Mouse (Mus musculus) embryonic facial prominence, embryonic 12.5 days (tissue): ENCODE measurements around the gene Calcoco2. TPM values are rescaled to one million over a fixed set of nuclear protein-coding genes. Genes with fewer than 3 reads are reported as not detected.

Experiments used
- ATAC-seq: fragments of 200-750 bp; cut with Nextera tagmentation; 2 replicates; pipeline ENCODE4 v1.8.0; 2017; ENCODE audit not compliant: insufficient number of reproducible peaks, insufficient read depth, low FRiP score, low TSS enrichment
- H3K27ac ChIP-seq: fragments of 300-500 bp; sonication (generic); 2 replicates; pipeline ENCODE4 v1.5.1; 2016; ENCODE audit warnings: mild to moderate bottlenecking
- H3K27me3 ChIP-seq: fragments of 300-500 bp; sonication (generic); 2 replicates; pipeline ENCODE4 v1.6.1; 2016; ENCODE audit warnings: mild to moderate bottlenecking, moderate library complexity
- H3K36me3 ChIP-seq: fragments of 300-500 bp; sonication (generic); 2 replicates; pipeline ENCODE4 v1.6.1; 2016; ENCODE audit warnings: mild to moderate bottlenecking
- H3K4me1 ChIP-seq: fragments of 300-500 bp; sonication (generic); 2 replicates; pipeline ENCODE4 v1.6.1; 2016
- H3K4me2 ChIP-seq: fragments of 300-500 bp; sonication (generic); replicated peaks from 2 replicates; pipeline ENCODE4 v1.6.1; 2016; ENCODE audit warnings: mild to moderate bottlenecking, moderate library complexity
- H3K4me3 ChIP-seq: fragments of 300-500 bp; sonication (generic); 2 replicates; pipeline ENCODE4 v1.5.1; 2016; ENCODE audit warnings: mild to moderate bottlenecking
- H3K9ac ChIP-seq: fragments of 300-500 bp; sonication (generic); 2 replicates; pipeline ENCODE4 v1.6.1; 2016; ENCODE audit warnings: mild to moderate bottlenecking, moderate library complexity
- H3K9me3 ChIP-seq: fragments of 300-500 bp; sonication (generic); 2 replicates; pipeline ENCODE4 v1.6.1; 2016; ENCODE audit warnings: mild to moderate bottlenecking, moderate library complexity
- WGBS: fragments of 180-500 bp; shearing (Covaris S2); methylation state at CpG from one replicate; pipeline ENCODE4 v1.1.7; 2016; 5-methylcytosine and 5-hydroxymethylcytosine counted together
- polyA plus RNA-seq: library from polyadenylated mRNA; unstranded; fragments of >200 nt; fragmentation: Nextera tagmentation; extraction: Ambion mirVana; gene quantifications from 2 replicates; pipeline ENCODE4 v1.2.1, GENCODE M21; 2016

Gene Calcoco2
- polyA plus RNA-seq, 1 experiment from 2014 or later: not detected

GRCm38 (mm10) chr11:96076221-96077105 is 35.3 kb downstream of the Calcoco2 start:
- Histone ChIP-seq H3K4me1 (peaks cover 12% of the 10 kb centered on the region), H3K9ac (no peak overlapping the region), H3K9me3 (no peaks in the 10 kb centered on the region), H3K4me2 (peak overlapping the region; percentile 47), H3K4me3 (peak overlapping the region; percentile 85), H3K27ac (0 out of 2 replicates have a peak overlapping the region, but pooled peaks have one; percentile 50), H3K36me3 (peaks cover 12% of the 10 kb centered on the region), H3K27me3 (no peaks in the 10 kb centered on the region)
- ATAC-seq: no peak
- 64% methylated on average over 13 of the region's 13 CpGs for WGBS

DNA sequence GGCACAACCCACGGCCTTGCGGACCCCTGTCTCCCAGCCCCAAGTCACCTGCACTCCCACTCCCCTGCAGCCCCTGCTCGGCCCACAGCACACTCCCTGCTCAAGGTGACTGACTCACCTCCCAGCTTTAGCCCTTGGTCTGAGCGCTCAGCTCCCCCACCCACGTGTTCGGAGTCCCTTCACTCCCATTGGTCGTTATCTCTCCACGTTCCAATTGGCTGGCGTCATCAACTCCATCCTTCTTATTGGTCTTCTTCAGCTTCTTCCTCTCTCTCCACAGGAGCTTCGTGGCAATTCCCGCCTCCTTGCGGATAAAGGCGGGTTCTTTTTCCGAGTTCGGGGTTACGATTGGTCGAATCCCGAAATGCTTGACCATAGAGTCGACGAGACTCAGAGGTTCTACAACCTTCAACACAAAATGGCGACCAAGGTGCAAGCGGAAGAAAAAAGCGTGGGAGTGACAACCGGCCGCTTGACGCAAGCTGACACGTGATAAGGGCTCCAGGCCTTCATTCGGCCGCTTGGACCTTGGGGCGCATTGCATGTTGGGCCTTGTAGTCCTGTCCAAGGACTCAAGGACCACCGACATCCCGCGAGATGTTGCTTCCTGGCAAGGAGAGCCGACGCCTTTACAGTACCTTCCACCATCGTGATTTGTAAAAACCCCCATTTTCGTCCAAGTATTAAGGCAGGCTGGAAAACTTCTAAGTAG is 36.1 kb downstream of the Calcoco2 start, which contains the start of gene Atp5g1:
Gene Atp5g1, minus strand, starts transcription at position 162 of the 712 bp plus-strand sequence.
- peak; percentile 96 for ATAC-seq

DNA sequence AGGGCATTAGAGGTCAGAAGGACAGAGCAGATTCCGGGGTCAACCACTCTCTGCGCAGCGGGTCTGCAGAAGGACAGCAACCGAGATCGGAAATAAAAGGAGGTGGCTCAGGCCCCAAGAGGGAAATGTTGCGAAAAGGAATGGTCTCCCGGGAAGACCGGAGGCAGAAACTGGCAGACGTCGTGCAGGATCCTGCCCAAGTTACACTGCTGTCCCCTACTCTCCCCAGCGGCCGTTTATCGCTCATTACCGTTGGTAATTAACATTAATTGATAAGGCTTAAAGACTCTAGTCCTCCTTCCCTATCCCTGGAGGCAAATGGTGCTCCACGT is 36.6 kb downstream of the Calcoco2 start:
- no peak for ATAC-seq
- no peaks in the 10 kb centered on the region for H3K9me3 ChIP-seq
- H3K27me3 ChIP-seq: no peaks in the 10 kb centered on the region
- peaks cover 25% of the 10 kb centered on the region for H3K36me3 ChIP-seq
- 0 out of 2 replicates have a peak overlapping the region, but pooled peaks have one; percentile 37 for H3K27ac ChIP-seq
- H3K4me3 ChIP-seq: peak overlapping the region; percentile 85
- under 1% methylated on average over 15 of the region's 15 CpGs for WGBS
- peaks cover 12% of the 10 kb centered on the region for H3K4me1 ChIP-seq
- peak overlapping the region; percentile 85 for H3K4me2 ChIP-seq
- H3K9ac ChIP-seq: peak overlapping the region; percentile 81

More for the DNA sequence above, 36.1 kb downstream of the Calcoco2 start, which contains the start of gene Atp5g1:
- Histone ChIP-seq H3K4me2 (peak within 1 kb of the TSS; percentile 85), H3K9ac (peak within 1 kb of the TSS; percentile 81), H3K27me3 (no peaks in the 10 kb centered on the region), H3K36me3 (peaks cover 20% of the 10 kb centered on the region), H3K4me3 (peak within 1 kb of the TSS; percentile 85), H3K4me1 (peaks cover 12% of the 10 kb centered on the region), H3K9me3 (no peaks in the 10 kb centered on the region), H3K27ac (peak within 1 kb of the TSS; percentile 50; the same call in 1 of the 2 replicates)
- WGBS: under 1% methylated on average over 37 of the region's 37 CpGs

GRCm38 (mm10) chr11:96074351-96075176 is 37.2 kb downstream of the Calcoco2 start:
- 26% methylated on average over 17 of the region's 17 CpGs for WGBS
- no peaks in the 10 kb centered on the region for H3K27me3 ChIP-seq
- peak overlapping the region; percentile 37; the same call in 1 of the 2 replicates for H3K27ac ChIP-seq
- ATAC-seq: no peak
- peaks cover 12% of the 10 kb centered on the region for H3K4me1 ChIP-seq
- peaks cover 29% of the 10 kb centered on the region for H3K36me3 ChIP-seq
- H3K9me3 ChIP-seq: no peaks in the 10 kb centered on the region
- H3K9ac ChIP-seq: peak overlapping the region; percentile 81
- H3K4me2 ChIP-seq: peak overlapping the region; percentile 85
- H3K4me3 ChIP-seq: peak overlapping the region; percentile 85

DNA sequence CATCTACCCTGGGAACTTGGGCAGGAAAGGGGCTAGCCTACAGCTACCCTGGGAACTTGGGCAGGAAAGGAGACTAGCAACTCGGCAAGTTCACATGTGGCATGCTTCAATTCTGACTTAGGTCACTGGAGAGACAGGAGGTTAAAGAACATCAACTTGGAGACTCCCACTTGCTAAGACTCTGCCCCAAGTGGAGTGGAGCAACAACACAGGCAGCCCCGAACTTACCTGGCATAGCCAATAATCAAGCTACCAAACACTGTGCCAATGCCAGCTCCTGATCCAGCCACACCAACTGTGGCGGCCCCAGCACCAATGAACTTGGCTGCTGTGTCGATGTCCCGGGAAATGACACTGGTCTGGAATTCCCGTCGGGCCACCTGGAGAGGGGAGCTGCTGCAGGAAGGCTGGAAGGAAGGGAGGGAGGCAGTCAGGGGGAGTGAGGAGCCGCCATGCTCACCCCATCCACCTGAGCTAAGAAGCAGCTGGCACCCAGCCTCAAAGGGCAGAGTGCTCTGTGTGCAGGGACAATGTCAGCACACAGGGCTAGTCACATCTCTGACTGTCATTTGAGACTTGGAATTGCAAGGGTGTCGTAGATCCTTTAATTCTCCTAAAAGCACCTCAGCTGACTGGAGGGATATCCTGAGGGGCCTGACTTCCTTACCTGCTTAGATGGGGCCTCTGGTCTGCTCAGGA is 38.3 kb downstream of the Calcoco2 start:
- Histone ChIP-seq H3K9me3 (no peaks in the 10 kb centered on the region), H3K27ac (no peak overlapping the region), H3K27me3 (no peaks in the 10 kb centered on the region), H3K4me3 (no peak overlapping the region), H3K4me1 (peaks cover 12% of the 10 kb centered on the region), H3K9ac (no peak overlapping the region), H3K4me2 (no peak overlapping the region), H3K36me3 (peaks cover 29% of the 10 kb centered on the region)
- 77% methylated on average over 5 of the region's 9 CpGs for WGBS
- no peak for ATAC-seq

DNA sequence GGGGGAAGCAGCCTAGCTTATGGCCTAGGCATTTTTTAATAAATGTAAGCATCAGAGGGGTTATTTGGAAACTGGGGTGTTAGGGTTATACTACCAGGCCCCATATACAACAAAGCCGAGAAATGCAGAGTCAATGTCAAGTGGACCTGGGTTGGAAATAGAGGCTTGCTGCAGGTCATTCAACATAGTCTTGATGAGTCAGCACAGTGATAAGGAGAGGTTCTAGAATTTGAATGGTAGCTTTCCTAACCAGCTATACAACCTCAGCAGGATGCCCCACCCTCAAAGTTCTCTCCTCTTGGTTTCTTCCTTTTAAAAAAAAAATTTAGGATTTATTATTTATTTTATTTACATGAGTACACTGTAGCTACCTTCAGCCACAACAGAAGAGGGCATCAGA is 40.8 kb downstream of the Calcoco2 start:
- Histone ChIP-seq H3K27ac (no peak overlapping the region), H3K36me3 (peaks cover 29% of the 10 kb centered on the region), H3K9me3 (no peaks in the 10 kb centered on the region), H3K27me3 (no peaks in the 10 kb centered on the region), H3K9ac (no peak overlapping the region), H3K4me2 (no peak overlapping the region), H3K4me3 (no peak overlapping the region), H3K4me1 (peaks cover 12% of the 10 kb centered on the region)
- WGBS: 97% methylated on average over 1 of the region's 1 CpGs
- no peak for ATAC-seq

- no peak overlapping the region for H3K27ac ChIP-seq
- H3K9me3 ChIP-seq: no peaks in the 10 kb centered on the region
- peaks cover 17% of the 10 kb centered on the region for H3K4me1 ChIP-seq
- H3K36me3 ChIP-seq: peaks cover 29% of the 10 kb centered on the region
- no peak overlapping the region for H3K4me2 ChIP-seq
- ATAC-seq: no peak
- 86% methylated on average over 7 of the region's 7 CpGs for WGBS
- no peak overlapping the region for H3K9ac ChIP-seq
- H3K4me3 ChIP-seq: no peak overlapping the region
- no peaks in the 10 kb centered on the region for H3K27me3 ChIP-seq
These were observed 41.4 kb downstream of the Calcoco2 start for GRCm38 (mm10) chr11:96070353-96070752.

GRCm38 (mm10) chr11:96068231-96068630 is 43.5 kb downstream of the Calcoco2 start:
- H3K4me1 ChIP-seq: peaks cover 15% of the 10 kb centered on the region
- H3K36me3 ChIP-seq: peaks cover 22% of the 10 kb centered on the region
- H3K4me3 ChIP-seq: no peak overlapping the region
- H3K27me3 ChIP-seq: no peaks in the 10 kb centered on the region
- H3K27ac ChIP-seq: no peak overlapping the region
- no peak overlapping the region for H3K9ac ChIP-seq
- no peak overlapping the region for H3K4me2 ChIP-seq
- WGBS: 68% methylated on average over 5 of the region's 5 CpGs
- no peak for ATAC-seq
- no peaks in the 10 kb centered on the region for H3K9me3 ChIP-seq

DNA sequence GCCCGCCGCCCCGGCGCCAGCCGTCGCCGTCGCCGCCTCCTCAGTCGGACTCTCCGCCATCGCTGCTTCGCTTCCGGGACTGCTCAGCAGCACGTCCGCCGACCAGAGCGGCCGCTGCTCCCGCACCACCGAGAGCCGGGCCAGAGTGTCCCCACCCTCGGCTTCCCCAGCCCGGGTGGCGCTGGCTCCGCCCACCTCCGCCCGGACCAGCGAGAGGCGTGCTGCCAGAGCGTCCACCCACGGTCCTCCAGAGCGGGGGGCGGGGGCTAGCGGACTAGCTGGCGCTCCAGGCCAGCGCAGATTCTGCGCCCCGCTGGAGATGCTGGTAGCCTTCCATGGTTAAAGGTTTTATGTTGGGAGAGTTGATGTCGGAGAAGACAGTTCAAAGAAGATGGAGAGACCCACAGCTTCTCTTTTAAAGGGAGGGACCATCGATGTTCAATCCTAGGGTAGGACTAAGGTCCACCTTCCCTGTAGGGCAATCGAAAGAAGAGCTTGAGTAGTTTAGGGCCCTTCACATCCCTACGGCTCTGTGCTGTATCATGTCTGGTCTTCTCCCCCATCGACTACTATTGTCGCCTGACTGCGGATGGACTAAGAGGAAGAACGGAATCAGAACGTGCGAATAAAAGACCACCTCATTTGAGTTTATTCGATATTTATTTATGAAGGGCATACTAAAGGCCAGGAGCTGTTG is 46.4 kb downstream of the Calcoco2 start, which contains the start of gene Ube2z:
Gene Ube2z, minus strand, starts transcription at position 174 of the 697 bp plus-strand sequence.
- H3K4me3 ChIP-seq: peak within 1 kb of the TSS; percentile 99

GRCm38 (mm10) chr11:96064521-96065214 is 47.1 kb downstream of the Calcoco2 start:
- peaks cover 20% of the 10 kb centered on the region for H3K36me3 ChIP-seq
- peak overlapping the region; percentile 92 for H3K4me2 ChIP-seq
- peak overlapping the region; percentile 82 for H3K27ac ChIP-seq
- H3K27me3 ChIP-seq: no peaks in the 10 kb centered on the region
- H3K4me3 ChIP-seq: peak overlapping the region; percentile 99
- H3K4me1 ChIP-seq: peaks cover 20% of the 10 kb centered on the region
- ATAC-seq: peak; percentile 29; the same call in 1 of the 2 replicates
- peak overlapping the region; percentile 94 for H3K9ac ChIP-seq
- under 1% methylated on average over 59 of the region's 64 CpGs for WGBS
- H3K9me3 ChIP-seq: no peaks in the 10 kb centered on the region

More for the DNA sequence above, 46.4 kb downstream of the Calcoco2 start, which contains the start of gene Ube2z:
- 4% methylated on average over 50 of the region's 50 CpGs for WGBS
- peaks cover 20% of the 10 kb centered on the region for H3K4me1 ChIP-seq
- H3K4me2 ChIP-seq: peak within 1 kb of the TSS; percentile 92
- no peaks in the 10 kb centered on the region for H3K9me3 ChIP-seq
- peak within 1 kb of the TSS; percentile 94 for H3K9ac ChIP-seq
- ATAC-seq: peak; percentile 96
- H3K36me3 ChIP-seq: peaks cover 19% of the 10 kb centered on the region
- peak within 1 kb of the TSS; percentile 82 for H3K27ac ChIP-seq
- H3K27me3 ChIP-seq: no peaks in the 10 kb centered on the region
